Mouse (Mus musculus) forebrain, embryonic 12.5 days (tissue): ENCODE results near the gene Mettl4. TPM values are rescaled to one million over a fixed set of nuclear protein-coding genes. Genes with fewer than 3 reads are reported as not detected.
"Not testable (repeated sequence)": the region's sequence is repeated elsewhere in the genome, so short reads cannot be mapped to it uniquely, and the experiment has no call there.

ENCODE experiments used
- ATAC-seq: fragments of 200-750 bp; cut with Nextera tagmentation; 2 replicates; pipeline ENCODE4 v1.8.0; 2017; ENCODE audit warnings: moderate TSS enrichment; ENCODE audit not compliant: low FRiP score
- H3K27ac ChIP-seq: fragments of 300-500 bp; sonication (generic); 2 replicates; pipeline ENCODE4 v1.5.1; 2016; ENCODE audit warnings: mild to moderate bottlenecking
- H3K27me3 ChIP-seq: fragments of 300-500 bp; sonication (generic); 2 replicates; pipeline ENCODE4 v1.6.1; 2016; ENCODE audit warnings: mild to moderate bottlenecking
- H3K36me3 ChIP-seq: fragments of 300-500 bp; sonication (generic); replicated peaks from 2 replicates; pipeline ENCODE4 v1.6.1; 2016; ENCODE audit warnings: mild to moderate bottlenecking
- H3K4me1 ChIP-seq: fragments of 300-500 bp; sonication (generic); 2 replicates; pipeline ENCODE4 v1.6.1; 2016
- H3K4me2 ChIP-seq: fragments of 300-500 bp; sonication (generic); 2 replicates; pipeline ENCODE4 v1.6.1; 2016; ENCODE audit warnings: mild to moderate bottlenecking, moderate library complexity
- H3K4me3 ChIP-seq: fragments of 300-500 bp; sonication (generic); replicated peaks from 2 replicates; pipeline ENCODE4 v1.5.1; 2016; ENCODE audit warnings: mild to moderate bottlenecking
- H3K9ac ChIP-seq: fragments of 300-500 bp; sonication (generic); 2 replicates; pipeline ENCODE4 v1.6.1; 2016; ENCODE audit warnings: mild to moderate bottlenecking
- H3K9me3 ChIP-seq: fragments of 300-500 bp; sonication (generic); 2 replicates; pipeline ENCODE4 v1.6.1; 2016
- WGBS: fragments of 180-500 bp; shearing (Covaris S2); methylation state at CpG from one replicate; pipeline ENCODE4 v1.1.7; 2016; 5-methylcytosine and 5-hydroxymethylcytosine counted together
- polyA plus RNA-seq: library from polyadenylated mRNA; unstranded; fragments of >200 nt; fragmentation: Nextera tagmentation; extraction: Ambion mirVana; gene quantifications from 2 replicates; pipeline ENCODE4 v1.2.1, GENCODE M21; 2016

Mettl4 gene
- 37.5 and 40.8 TPM in 2 replicates for polyA plus RNA-seq

DNA sequence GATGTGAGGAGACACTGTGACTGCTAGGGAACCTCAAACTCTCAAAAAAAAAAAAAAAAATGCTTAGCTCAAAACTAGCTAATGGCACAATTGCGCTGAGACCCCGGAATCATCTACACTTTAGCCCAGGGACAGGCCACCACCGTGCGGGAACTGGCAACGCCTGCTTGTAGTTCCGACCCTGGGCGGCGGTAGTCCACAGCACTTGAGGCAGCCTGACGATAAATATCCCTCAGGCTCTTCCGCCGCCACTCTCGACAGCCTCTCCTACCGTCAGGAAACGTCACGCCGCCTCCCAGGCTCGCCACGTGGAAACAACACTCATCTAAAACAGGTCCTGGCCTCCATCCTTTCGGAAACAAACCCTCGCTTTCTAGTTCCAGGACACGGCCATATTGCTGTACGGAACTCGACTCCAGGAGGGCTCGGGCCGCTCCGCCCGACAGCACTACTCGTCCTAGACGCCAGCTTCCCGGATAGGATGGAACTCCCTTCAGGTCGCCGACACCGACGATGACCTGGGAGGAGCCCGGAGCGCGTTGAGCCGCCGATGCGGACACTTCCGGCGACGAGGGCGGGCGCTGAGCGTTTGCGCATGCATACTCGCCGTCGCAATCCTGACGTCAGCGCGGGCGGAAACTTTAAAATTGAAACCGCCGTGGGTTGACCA, at the start of gene Mettl4:
TSS of gene Mettl4 (minus strand) at position 554 of the 670 bp plus-strand sequence.
- peak within 1 kb of the TSS; percentile 66 for H3K9ac ChIP-seq
- WGBS, result under 1% methylated on average over 56 of the region's 56 CpGs
- peak within 1 kb of the TSS; percentile 94 for H3K27ac ChIP-seq
- peak; percentile 97 for ATAC-seq
- no peaks in the 10 kb centered on the region for H3K9me3 ChIP-seq
- H3K4me1 ChIP-seq, result peaks cover 21% of the 10 kb centered on the region
- no peaks in the 10 kb centered on the region for H3K27me3 ChIP-seq
- H3K4me3 ChIP-seq, result peak within 1 kb of the TSS; percentile 66
- peak within 1 kb of the TSS; percentile 67 for H3K4me2 ChIP-seq
- 0 out of 2 replicates have a peak, but pooled peaks cover 3% of the 10 kb centered on the region for H3K36me3 ChIP-seq

DNA sequence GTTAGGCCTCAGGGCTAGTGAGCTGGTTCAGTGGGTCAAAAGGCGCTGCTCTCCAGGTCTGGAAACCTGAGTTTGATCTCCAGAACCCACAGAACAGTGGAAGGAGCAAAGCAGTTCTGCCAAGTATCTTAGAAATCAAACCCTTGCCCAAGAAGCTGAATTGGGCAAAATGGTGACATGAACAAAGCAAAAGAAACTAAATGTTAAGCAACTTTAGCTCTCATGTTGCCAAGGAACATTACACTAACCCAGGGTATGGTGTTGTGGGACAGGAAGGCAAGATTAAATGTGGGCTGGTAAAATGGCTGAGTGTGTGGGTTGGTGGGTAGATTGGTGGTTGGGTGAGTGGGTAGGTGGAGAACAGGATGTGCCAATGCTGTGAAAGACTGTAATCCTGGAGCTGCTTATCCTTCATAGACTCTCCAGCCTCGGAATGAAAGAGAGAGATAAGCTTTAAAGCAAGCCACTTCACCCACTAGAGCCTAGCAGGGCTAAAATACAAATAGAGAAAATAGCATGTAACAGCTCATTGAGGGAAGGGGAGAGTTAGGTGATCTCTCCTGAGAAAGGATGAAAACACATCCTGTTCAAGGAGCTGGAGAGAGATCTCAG, 29.2 kb upstream of the Mettl4 start:
- Histone ChIP-seq H3K9ac (no peak overlapping the region), H3K27me3 (no peaks in the 10 kb centered on the region), H3K4me2 (no peak overlapping the region), H3K27ac (no peak overlapping the region), H3K4me1 (no peaks in the 10 kb centered on the region), H3K9me3 (no peaks in the 10 kb centered on the region), H3K36me3 (peaks cover 25% of the 10 kb centered on the region), H3K4me3 (no peak overlapping the region)
- ATAC-seq, result no peak
- 85% methylated on average over 2 of the region's 2 CpGs for WGBS

DNA sequence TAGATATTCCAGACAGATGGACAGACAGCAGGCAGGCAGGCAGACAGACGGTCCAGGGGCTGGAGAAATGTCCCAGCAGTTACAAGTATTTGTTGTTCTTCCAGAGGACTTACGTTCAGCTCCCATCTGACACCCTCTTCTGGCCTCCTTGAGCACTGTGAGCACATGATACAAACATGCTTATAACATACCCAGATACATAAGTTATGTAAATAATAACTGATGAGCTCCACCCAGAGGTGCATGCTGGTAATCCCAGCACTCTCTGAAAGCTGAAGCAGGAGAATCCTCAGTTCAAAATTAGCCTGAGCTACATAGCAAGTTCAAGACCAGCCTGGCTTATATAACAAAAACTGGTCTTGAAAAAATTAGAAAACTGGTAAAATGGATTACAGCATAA, 18.7 kb upstream of the Mettl4 start:
- no peak overlapping the region for H3K27ac ChIP-seq
- H3K36me3 ChIP-seq, result peaks cover 57% of the 10 kb centered on the region
- no peak overlapping the region for H3K4me3 ChIP-seq
- no peak overlapping the region for H3K9ac ChIP-seq
- H3K9me3 ChIP-seq, result no peaks in the 10 kb centered on the region
- no peak overlapping the region for H3K4me2 ChIP-seq
- no peaks in the 10 kb centered on the region for H3K4me1 ChIP-seq
- 93% methylated on average over 2 of the region's 2 CpGs for WGBS
- no peaks in the 10 kb centered on the region for H3K27me3 ChIP-seq
- ATAC-seq, result no peak

DNA sequence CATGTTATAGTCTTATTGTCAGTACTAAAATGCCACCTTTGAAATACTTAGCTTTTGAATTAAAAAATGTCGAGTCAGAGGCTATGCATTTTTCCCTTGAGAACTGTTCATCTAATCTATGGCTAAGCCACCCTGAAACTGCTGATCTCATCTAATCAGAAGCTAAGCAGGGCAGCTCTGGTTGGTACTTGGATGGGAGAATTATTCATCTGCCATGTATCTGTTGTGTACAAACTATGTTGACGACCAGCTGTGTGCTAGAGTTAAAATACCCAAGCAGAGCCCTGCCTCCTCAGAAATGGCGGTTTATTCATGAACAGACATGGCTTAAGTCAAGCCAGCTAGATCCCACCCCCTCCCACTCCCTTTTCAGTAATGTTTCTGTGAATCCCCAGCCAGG, 14.9 kb upstream of the Mettl4 start:
- no peak for ATAC-seq
- H3K9ac ChIP-seq, result no peak overlapping the region
- H3K27me3 ChIP-seq, result no peaks in the 10 kb centered on the region
- no peak overlapping the region for H3K27ac ChIP-seq
- no peak overlapping the region for H3K4me3 ChIP-seq
- H3K4me1 ChIP-seq, result no peaks in the 10 kb centered on the region
- WGBS, result 90% methylated on average over 3 of the region's 3 CpGs
- H3K9me3 ChIP-seq, result no peaks in the 10 kb centered on the region
- no peak overlapping the region for H3K4me2 ChIP-seq
- H3K36me3 ChIP-seq, result peaks cover 52% of the 10 kb centered on the region

DNA sequence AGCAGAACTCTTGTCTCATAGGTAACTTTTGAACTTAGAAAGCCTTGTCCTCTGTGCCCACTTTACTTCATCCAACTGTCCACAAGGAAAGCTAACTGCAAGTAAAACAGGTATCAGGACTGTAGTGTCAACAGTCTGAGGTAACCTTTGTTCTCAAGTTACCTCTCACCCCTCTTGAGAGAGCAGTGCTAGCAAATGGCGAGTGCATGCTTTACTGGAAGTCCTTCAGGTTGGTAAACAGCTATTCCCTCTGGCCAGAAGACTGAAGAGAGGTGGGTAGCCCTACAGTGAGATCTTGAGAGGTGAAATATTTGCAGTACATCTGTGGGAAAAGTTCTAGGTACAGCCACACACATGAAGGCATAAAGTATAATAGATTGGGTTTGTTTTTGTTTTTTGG, 14.2 kb upstream of the Mettl4 start:
- H3K9me3 ChIP-seq, result no peaks in the 10 kb centered on the region
- peaks cover 45% of the 10 kb centered on the region for H3K36me3 ChIP-seq
- H3K4me3 ChIP-seq, result no peak overlapping the region
- no peak overlapping the region for H3K9ac ChIP-seq
- H3K27me3 ChIP-seq, result no peaks in the 10 kb centered on the region
- H3K27ac ChIP-seq, result no peak overlapping the region
- WGBS, result 81% methylated on average over 1 of the region's 1 CpGs
- no peak for ATAC-seq
- no peaks in the 10 kb centered on the region for H3K4me1 ChIP-seq
- H3K4me2 ChIP-seq, result no peak overlapping the region

DNA sequence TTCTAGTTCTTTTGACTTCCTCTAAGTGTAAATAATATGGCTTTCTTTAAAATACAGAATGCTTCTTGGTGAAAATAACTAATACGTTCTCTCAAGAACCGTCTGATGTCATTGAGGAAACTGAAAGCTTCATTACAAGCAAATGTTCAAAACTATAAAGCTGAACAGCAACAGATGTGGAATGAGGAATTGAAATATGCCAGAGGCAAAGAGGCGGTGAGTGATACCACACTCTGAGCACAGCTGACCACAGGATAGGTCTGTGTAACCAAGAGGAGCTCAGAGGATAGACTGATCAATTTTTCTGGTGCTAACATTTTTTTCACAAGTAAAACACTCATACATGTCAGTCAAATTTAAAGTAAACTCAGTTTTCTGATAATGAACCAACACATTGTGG, 12.6 kb upstream of the Mettl4 start:
- Histone ChIP-seq H3K4me2 (no peak overlapping the region), H3K27me3 (no peaks in the 10 kb centered on the region), H3K9me3 (no peaks in the 10 kb centered on the region), H3K4me1 (no peaks in the 10 kb centered on the region), H3K4me3 (no peak overlapping the region), H3K27ac (no peak overlapping the region), H3K36me3 (peaks cover 35% of the 10 kb centered on the region), H3K9ac (no peak overlapping the region)
- 94% methylated on average over 3 of the region's 3 CpGs for WGBS
- ATAC-seq, result no peak

DNA sequence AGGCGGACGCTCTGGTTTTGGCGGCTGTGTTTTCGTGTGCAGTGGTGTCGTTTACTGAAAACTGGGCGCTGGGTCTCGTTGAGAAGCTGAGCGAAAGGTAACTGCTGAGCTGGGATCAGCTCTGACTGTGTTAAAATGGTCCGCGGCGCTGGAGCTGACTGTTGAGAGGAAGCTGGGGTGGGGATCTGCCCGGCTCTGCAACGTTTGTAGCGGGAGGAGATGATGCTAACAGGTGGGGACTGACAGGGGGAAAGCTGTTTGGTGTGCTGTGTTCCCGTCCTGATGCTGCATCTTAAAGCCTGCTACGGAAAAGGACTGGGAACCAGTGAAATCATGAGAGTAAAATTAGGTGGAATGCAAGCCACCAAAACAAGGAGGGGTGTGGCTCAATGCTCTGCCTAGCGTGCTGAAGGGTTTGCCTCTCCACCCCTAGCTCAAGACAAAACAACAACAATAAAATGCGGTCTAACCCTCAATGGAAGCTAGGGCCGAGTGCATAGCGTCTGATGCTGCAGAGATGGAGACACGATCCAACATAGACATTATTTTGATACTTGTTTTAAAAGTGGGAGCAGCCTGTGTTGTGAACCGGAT, 414 bp upstream of the Mettl4 start:
- ATAC-seq, result peak; percentile 9
- H3K4me2 ChIP-seq, result peak overlapping the region; percentile 67
- H3K4me3 ChIP-seq, result peak overlapping the region; percentile 66
- H3K36me3 ChIP-seq, result 0 out of 2 replicates have a peak, but pooled peaks cover 4% of the 10 kb centered on the region
- H3K9me3 ChIP-seq, result no peaks in the 10 kb centered on the region
- WGBS, result 1% methylated on average over 22 of the region's 22 CpGs
- peak overlapping the region; percentile 94 for H3K27ac ChIP-seq
- H3K4me1 ChIP-seq, result peaks cover 21% of the 10 kb centered on the region
- H3K27me3 ChIP-seq, result no peaks in the 10 kb centered on the region
- peak overlapping the region; percentile 66 for H3K9ac ChIP-seq

DNA sequence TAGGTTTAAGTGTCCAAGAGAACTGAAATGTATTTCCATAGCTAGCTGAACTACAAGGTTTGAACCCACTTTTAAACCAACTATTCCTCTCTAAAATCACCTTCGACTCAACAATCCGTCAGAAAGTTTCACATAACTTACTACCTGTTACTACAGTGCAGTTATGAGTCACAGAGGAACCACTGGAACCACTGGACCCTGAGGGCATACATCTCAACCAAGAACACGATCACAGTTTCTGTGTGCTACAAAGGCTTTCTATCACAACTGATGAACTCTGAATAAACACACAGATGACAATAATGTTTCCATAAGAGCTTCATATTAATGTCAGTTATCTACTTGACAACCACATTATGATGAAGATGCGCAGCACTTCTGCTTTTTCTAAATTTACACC, 11.6 kb downstream of the Mettl4 start:
- Histone ChIP-seq H3K4me3 (no peak overlapping the region), H3K9ac (no peak overlapping the region), H3K4me2 (no peak overlapping the region), H3K9me3 (no peaks in the 10 kb centered on the region), H3K27ac (no peak overlapping the region), H3K27me3 (no peaks in the 10 kb centered on the region), H3K36me3 (peaks cover 19% of the 10 kb centered on the region), H3K4me1 (no peaks in the 10 kb centered on the region)
- no peak for ATAC-seq
- WGBS, result 90% methylated on average over 4 of the region's 4 CpGs

DNA sequence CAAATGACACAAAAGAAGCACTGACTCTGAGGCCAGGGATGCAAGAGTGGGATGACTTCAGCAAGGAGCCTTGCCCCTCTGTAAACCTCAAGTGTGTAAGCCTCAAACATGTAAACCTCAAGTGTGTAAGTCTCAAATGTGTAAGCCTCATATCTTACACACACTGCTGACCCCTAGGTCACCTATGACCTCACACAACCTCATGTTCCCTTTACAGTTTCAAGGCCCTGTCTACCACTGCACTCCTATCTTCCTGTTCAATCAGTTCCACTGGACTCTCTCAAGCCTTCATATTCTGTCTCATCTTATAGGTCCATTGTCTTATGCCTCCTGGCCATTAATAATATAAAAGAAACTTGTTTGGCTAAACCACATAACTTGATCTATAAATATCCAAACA, 13.9 kb downstream of the Mettl4 start:
- Histone ChIP-seq H3K9ac (no peak overlapping the region), H3K27ac (no peak overlapping the region), H3K9me3 (no peaks in the 10 kb centered on the region), H3K4me3 (no peak overlapping the region), H3K4me1 (no peaks in the 10 kb centered on the region), H3K36me3 (peaks cover 24% of the 10 kb centered on the region), H3K4me2 (no peak overlapping the region), H3K27me3 (no peaks in the 10 kb centered on the region)
- no peak for ATAC-seq

DNA sequence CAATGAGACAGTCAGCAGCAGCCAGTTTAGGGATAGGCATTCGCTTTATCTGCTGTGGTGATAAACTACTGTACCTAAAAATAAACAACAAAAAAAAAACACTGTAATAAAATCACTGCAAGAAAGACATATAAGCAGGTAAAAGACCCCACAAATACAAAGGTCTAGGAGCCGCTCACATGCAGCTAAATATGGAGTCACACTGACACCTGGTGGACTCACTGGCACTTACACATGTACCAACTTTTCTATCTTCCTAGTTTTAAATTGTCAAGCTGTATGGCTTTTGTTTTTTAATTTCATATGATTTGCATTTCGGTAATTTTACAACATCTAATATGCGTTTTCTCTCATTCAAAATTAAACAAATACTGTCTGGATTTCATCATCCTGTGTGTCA, 14.4 kb downstream of the Mettl4 start:
- H3K36me3 ChIP-seq, result peaks cover 24% of the 10 kb centered on the region
- no peak overlapping the region for H3K27ac ChIP-seq
- no peaks in the 10 kb centered on the region for H3K27me3 ChIP-seq
- WGBS, result 76% methylated on average over 4 of the region's 4 CpGs
- no peak overlapping the region for H3K4me2 ChIP-seq
- no peaks in the 10 kb centered on the region for H3K9me3 ChIP-seq
- no peak for ATAC-seq
- H3K4me3 ChIP-seq, result no peak overlapping the region
- no peak overlapping the region for H3K9ac ChIP-seq
- no peaks in the 10 kb centered on the region for H3K4me1 ChIP-seq

DNA sequence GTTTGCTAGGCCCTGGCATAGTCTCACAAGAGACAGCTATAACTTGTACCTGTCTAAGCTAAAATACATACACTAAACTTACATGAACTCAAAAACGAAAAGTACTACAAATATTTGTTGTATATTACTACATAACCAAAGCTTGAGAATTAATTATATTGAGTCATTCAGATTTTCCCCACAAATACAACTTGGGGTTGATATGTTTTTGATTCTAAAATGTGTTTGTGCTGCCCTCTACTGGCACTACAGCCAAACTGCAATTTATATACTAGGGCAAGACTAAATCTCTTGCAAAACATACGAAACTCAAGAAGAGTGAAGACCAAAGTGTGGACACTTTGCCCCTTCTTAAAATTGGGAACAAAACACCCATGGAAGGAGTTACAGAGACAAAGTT, 19.4 kb downstream of the Mettl4 start:
- WGBS, result 42% methylated on average over 2 of the region's 2 CpGs
- not testable (repeated sequence) for H3K4me3 ChIP-seq, H3K9me3 ChIP-seq, H3K27me3 ChIP-seq, ATAC-seq, H3K4me1 ChIP-seq, H3K27ac ChIP-seq, H3K4me2 ChIP-seq, H3K9ac ChIP-seq
- H3K36me3 ChIP-seq, result peaks cover 22% of the 10 kb centered on the region

DNA sequence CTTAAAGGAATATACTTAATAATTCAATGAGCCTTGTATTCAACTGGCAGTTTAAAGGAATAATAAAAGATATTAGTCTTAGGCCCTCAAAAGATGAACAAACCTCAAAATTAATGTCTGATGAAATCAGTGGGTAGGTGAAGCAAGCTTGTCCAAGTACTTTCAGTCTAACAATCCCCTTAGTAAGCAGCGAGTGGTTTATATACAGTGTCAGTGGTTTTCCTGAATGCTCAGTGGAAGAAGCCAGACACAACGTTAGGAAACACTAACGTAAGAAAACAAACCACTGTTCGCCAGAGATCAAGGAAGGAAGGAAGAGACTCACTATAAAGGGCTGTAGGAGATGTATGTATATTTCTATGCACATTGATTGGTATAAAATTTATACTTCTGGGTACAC, 23.1 kb downstream of the Mettl4 start:
- H3K36me3 ChIP-seq, result peaks cover 6% of the 10 kb centered on the region; the same call in 1 of the 2 replicates
- no peaks in the 10 kb centered on the region for H3K4me1 ChIP-seq
- no peaks in the 10 kb centered on the region for H3K27me3 ChIP-seq
- no peak for ATAC-seq
- no peak overlapping the region for H3K4me2 ChIP-seq
- no peaks in the 10 kb centered on the region for H3K9me3 ChIP-seq
- 92% methylated on average over 4 of the region's 4 CpGs for WGBS
- no peak overlapping the region for H3K4me3 ChIP-seq
- H3K27ac ChIP-seq, result no peak overlapping the region
- H3K9ac ChIP-seq, result no peak overlapping the region
